Mouse (Mus musculus): ENCODE measurements at regions not wholly inside any gene's neighbourhood (a gene's known extent, or its start where the extent isn't known, plus 50 kb on each side); places are given as distances from the start of the nearest gene placed in this dataset.
A peak's percentile ranks its signal among the peaks of the same experiment; 100 is the strongest.

DNA sequence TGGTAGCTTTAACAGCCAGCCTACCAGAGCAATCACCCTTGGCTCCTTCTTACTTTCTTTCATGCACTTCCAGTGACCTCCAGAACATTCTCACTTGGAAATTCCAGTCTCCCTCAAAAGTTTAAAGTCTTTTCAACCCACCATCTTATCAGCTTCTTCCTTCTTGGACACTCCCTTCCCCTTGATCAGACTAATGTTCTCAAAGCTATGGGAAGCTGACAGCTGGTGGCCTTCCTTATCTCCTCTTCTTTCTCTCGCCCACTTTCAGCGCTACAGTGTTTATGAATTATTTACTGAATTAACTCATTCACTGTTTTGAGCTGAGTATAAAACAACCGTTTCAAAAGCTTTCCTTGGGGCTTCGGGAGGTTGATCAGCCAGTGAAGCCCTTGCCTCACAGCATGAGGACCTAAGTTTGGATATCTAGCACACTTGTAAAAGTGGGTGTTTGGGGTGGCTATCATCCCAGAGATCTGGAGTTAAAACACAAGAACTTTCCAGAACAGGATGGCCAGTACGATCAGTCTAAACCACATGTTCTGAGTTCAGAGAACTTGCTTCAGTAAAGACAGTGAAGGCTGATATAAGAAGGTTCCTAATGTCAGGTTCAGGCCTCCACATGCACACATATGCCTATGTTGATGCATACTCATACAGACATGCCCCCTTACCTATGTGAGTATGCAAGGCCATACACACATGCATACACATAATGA lies 59.7 kb upstream of the Ikzf2 start:
- Histone ChIP-seq H3K27me3 (ENCODE audit: control insufficient read depth, insufficient read depth, low read length) (no peaks in the 10 kb centered on the region), H3K4me3 (ENCODE audit: control insufficient read depth, insufficient read depth, low read length) (no peak overlapping the region), H3K27ac (ENCODE audit: control insufficient read depth, insufficient read depth, low read length) (no peak overlapping the region), H3K4me1 (replicated peaks; ENCODE audit: control insufficient read depth, insufficient read depth, low read length) (no peaks in the 10 kb centered on the region), H3K36me3 (ENCODE audit: control insufficient read depth, insufficient read depth, low read length) (no peaks in the 10 kb centered on the region)
- WGBS, result 89% methylated on average over 5 of the region's 5 CpGs
- DNase-seq, result no peak
- TF ChIP-seq POLR2A (IDR thresholded peaks at IDR 0.05; ENCODE audit: control insufficient read depth, extremely low read depth, insufficient read depth, low read length, poor library complexity), result no peak
- TF ChIP-seq CTCF (IDR thresholded peaks at IDR 0.05; ENCODE audit: borderline replicate concordance, control insufficient read depth, extremely low read depth, insufficient read depth, low read length, poor library complexity), result no peak

DNA sequence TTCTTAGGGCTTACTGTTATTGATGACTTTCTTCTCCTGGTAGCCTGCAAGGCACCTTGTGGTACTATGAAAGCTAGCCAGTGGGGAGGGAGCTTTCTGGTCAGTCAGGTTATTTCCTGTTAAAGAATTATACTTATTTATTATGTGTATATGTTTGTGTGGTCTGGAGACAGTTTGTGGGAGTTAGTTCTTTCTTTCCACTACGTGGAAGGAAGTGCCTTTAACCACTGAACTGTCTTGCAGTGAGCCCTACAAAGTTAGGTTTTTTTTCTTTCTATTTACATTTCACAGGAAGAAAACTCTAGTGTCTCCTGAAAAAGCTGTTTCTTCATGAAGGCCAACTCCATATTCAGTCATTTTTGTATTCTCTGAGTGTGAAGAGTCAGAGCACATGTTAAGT lies 65.7 kb upstream of the Ikzf2 start:
- WGBS, result 8% methylated on average over 1 of the region's 1 CpGs
- no peak overlapping the region for H3K27ac ChIP-seq (ENCODE audit: control insufficient read depth, insufficient read depth, low read length)
- DNase-seq, result no peak
- TF ChIP-seq CTCF (IDR thresholded peaks at IDR 0.05; ENCODE audit: borderline replicate concordance, control insufficient read depth, extremely low read depth, insufficient read depth, low read length, poor library complexity) (no peak), POLR2A (IDR thresholded peaks at IDR 0.05; ENCODE audit: control insufficient read depth, extremely low read depth, insufficient read depth, low read length, poor library complexity) (no peak)
- H3K36me3 ChIP-seq (ENCODE audit: control insufficient read depth, insufficient read depth, low read length), result no peaks in the 10 kb centered on the region
- H3K4me3 ChIP-seq (ENCODE audit: control insufficient read depth, insufficient read depth, low read length), result no peak overlapping the region
- H3K4me1 ChIP-seq (replicated peaks; ENCODE audit: control insufficient read depth, insufficient read depth, low read length), result no peaks in the 10 kb centered on the region
- no peaks in the 10 kb centered on the region for H3K27me3 ChIP-seq (ENCODE audit: control insufficient read depth, insufficient read depth, low read length)

DNA sequence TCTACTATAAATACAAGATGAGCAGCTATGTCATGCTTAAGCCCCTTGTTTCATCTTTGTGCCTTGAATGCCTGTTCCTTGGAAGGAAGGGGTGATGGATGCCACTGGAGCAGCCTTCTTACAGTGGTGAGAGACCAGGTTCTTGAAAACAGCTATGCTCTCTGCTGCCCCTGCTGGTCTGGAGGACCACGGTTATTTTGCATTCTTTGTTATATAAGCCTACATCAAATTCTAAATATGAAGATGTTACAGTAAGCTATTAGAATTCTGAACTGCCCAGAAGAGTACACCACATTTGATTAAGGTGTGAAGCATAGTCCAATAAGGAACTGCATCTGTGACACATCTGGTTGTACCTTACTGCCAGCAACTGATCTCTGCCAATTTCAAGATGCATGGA lies 69.1 kb upstream of the Spag16 start:
- H3K4me1 ChIP-seq (replicated peaks; ENCODE audit: control insufficient read depth, insufficient read depth, low read length), result no peaks in the 10 kb centered on the region

DNA sequence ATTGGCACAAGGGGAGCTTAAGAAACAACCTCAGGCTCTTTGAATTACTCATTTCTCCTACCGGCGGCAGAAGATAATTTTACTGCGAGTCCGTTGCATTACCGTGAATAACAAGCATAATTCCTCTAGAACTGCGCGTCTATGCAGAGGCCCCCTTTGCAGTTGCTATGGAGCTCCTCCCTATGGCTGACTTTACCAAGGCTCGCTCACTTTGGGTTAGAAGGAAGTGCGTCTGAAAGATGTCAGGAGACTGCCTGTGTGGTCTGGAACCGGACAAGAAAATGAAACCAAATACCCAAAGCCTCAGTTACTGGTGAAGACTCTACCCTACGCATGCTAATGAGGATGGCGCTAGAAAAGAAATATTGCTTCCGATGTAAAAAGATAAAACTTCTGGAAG lies 67.2 kb upstream of the Spag16 start:
- peak; percentile 46 for DNase-seq

More for the DNA sequence above, 69.1 kb upstream of the Spag16 start:
- H3K27ac ChIP-seq (ENCODE audit: control insufficient read depth, insufficient read depth, low read length), result no peak overlapping the region
- 98% methylated on average over 1 of the region's 1 CpGs for WGBS
- H3K4me3 ChIP-seq (ENCODE audit: control insufficient read depth, insufficient read depth, low read length), result no peak overlapping the region
- no peak for DNase-seq
- TF ChIP-seq CTCF (IDR thresholded peaks at IDR 0.05; ENCODE audit: borderline replicate concordance, control insufficient read depth, extremely low read depth, insufficient read depth, low read length, poor library complexity) (no peak), POLR2A (IDR thresholded peaks at IDR 0.05; ENCODE audit: control insufficient read depth, extremely low read depth, insufficient read depth, low read length, poor library complexity) (no peak)
- H3K36me3 ChIP-seq (ENCODE audit: control insufficient read depth, insufficient read depth, low read length), result no peaks in the 10 kb centered on the region
- no peaks in the 10 kb centered on the region for H3K27me3 ChIP-seq (ENCODE audit: control insufficient read depth, insufficient read depth, low read length)

DNA sequence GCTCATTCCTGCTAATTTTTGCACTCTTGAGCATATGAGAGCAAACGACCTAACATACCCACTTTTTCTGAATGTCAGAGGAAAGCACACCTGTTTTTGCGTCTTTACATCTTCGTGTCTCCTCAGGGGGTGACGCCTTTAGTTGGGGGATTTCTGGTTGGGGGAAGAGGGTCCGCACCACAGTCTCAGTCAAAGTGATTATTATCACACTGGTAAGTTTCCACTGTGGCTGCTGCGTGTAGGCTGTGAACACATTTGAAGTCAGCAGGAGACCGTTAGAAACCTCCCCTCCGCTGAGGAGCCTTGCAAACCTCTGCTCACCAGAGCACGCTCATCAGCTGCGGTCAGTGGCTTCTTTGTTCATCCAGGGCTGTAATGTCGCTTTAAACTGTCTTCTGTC lies 58.1 kb upstream of the Spag16 start:
- 8% methylated on average over 11 of the region's 11 CpGs for WGBS
- DNase-seq, result peak; percentile 73
- peaks cover 12% of the 10 kb centered on the region for H3K4me1 ChIP-seq (replicated peaks; ENCODE audit: control insufficient read depth, insufficient read depth, low read length)
- peak overlapping the region; percentile 73 for H3K27ac ChIP-seq (ENCODE audit: control insufficient read depth, insufficient read depth, low read length)
- no peaks in the 10 kb centered on the region for H3K27me3 ChIP-seq (ENCODE audit: control insufficient read depth, insufficient read depth, low read length)
- TF ChIP-seq POLR2A (IDR thresholded peaks at IDR 0.05; ENCODE audit: control insufficient read depth, extremely low read depth, insufficient read depth, low read length, poor library complexity), result no peak
- TF ChIP-seq CTCF (IDR thresholded peaks at IDR 0.05; ENCODE audit: borderline replicate concordance, control insufficient read depth, extremely low read depth, insufficient read depth, low read length, poor library complexity), result no peak
- H3K36me3 ChIP-seq (ENCODE audit: control insufficient read depth, insufficient read depth, low read length), result no peaks in the 10 kb centered on the region
- H3K4me3 ChIP-seq (ENCODE audit: control insufficient read depth, insufficient read depth, low read length), result peak overlapping the region; percentile 4

More for the DNA sequence above, 67.2 kb upstream of the Spag16 start:
- 21% methylated on average over 13 of the region's 13 CpGs for WGBS
- TF ChIP-seq CTCF (IDR thresholded peaks at IDR 0.05; ENCODE audit: borderline replicate concordance, control insufficient read depth, extremely low read depth, insufficient read depth, low read length, poor library complexity) (no peak), POLR2A (IDR thresholded peaks at IDR 0.05; ENCODE audit: control insufficient read depth, extremely low read depth, insufficient read depth, low read length, poor library complexity) (no peak)
- H3K4me3 ChIP-seq (ENCODE audit: control insufficient read depth, insufficient read depth, low read length), result no peak overlapping the region
- no peaks in the 10 kb centered on the region for H3K36me3 ChIP-seq (ENCODE audit: control insufficient read depth, insufficient read depth, low read length)
- no peaks in the 10 kb centered on the region for H3K27me3 ChIP-seq (ENCODE audit: control insufficient read depth, insufficient read depth, low read length)
- peaks cover 1% of the 10 kb centered on the region; the same call in 1 of the 2 replicates for H3K4me1 ChIP-seq (replicated peaks; ENCODE audit: control insufficient read depth, insufficient read depth, low read length)
- H3K27ac ChIP-seq (ENCODE audit: control insufficient read depth, insufficient read depth, low read length), result no peak overlapping the region

DNA sequence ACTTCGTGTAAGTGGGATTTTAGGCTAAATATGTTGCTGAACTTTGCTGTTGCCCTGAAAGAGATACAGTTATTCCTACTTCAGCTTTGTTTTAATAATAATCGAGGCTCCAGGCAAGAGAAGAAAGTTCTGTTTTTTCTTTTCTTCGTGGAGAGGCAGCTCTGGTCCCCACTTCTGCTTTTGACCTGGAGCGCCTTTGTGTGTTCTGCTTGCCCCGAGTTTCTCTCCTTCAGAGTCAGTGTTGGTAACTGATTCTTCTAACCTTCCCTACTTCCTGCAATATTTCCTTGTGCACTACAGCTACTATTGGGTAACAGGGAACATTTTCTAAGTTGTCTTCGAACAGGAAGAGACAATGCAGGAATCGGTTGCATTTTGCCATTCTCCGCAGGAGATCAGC lies 56.6 kb upstream of the Spag16 start:
- Histone ChIP-seq H3K4me1 (replicated peaks; ENCODE audit: control insufficient read depth, insufficient read depth, low read length) (peaks cover 9% of the 10 kb centered on the region), H3K27ac (ENCODE audit: control insufficient read depth, insufficient read depth, low read length) (peak overlapping the region; percentile 65; the same call in 1 of the 2 replicates), H3K4me3 (ENCODE audit: control insufficient read depth, insufficient read depth, low read length) (no peak overlapping the region), H3K36me3 (ENCODE audit: control insufficient read depth, insufficient read depth, low read length) (no peaks in the 10 kb centered on the region), H3K27me3 (ENCODE audit: control insufficient read depth, insufficient read depth, low read length) (no peaks in the 10 kb centered on the region)
- DNase-seq, result no peak
- no peak for TF ChIP-seq POLR2A (IDR thresholded peaks at IDR 0.05; ENCODE audit: control insufficient read depth, extremely low read depth, insufficient read depth, low read length, poor library complexity)
- TF ChIP-seq CTCF (IDR thresholded peaks at IDR 0.05; ENCODE audit: borderline replicate concordance, control insufficient read depth, extremely low read depth, insufficient read depth, low read length, poor library complexity), result no peak
- 33% methylated on average over 8 of the region's 8 CpGs for WGBS

All from thymus, adult 2 months (tissue).